Mouse (Mus musculus): Measurements from ENCODE around the gene Hif3a. TPM values are rescaled to one million over a fixed set of nuclear protein-coding genes. Genes with fewer than 3 reads are reported as not detected.

Gene Hif3a
- total and polyA plus RNA-seq, 3 experiments = 8.0 to 37.9 TPM; not detected in 1

GRCm38 (mm10) chr7:17045743-17046142 lies 16.5 kb downstream of the Hif3a start:
- no peak overlapping the region for H3K4me3 ChIP-seq (ENCODE audit: control insufficient read depth in 1 of 2, insufficient read depth in 1 of 2, low read depth in 2 of 2, low read length in 2 of 2)
- no peak overlapping the region for H3K9ac ChIP-seq (ENCODE audit: control insufficient read depth, low read depth, low read length, poor library complexity, severe bottlenecking)
- DNase-seq (ENCODE audit: low read depth, low spot score) = no peak
- no peak overlapping the region for H3K27ac ChIP-seq (ENCODE audit: control insufficient read depth, low read depth, low read length)
- no peak for TF ChIP-seq POLR2AphosphoS5 (IDR thresholded peaks at IDR 0.05; ENCODE audit: borderline replicate concordance, low read depth, low read length)
- no peak for TF ChIP-seq GATA1 (IDR thresholded peaks at IDR 0.05; ENCODE audit: low read depth, low read length)
- H3K79me2 ChIP-seq (ENCODE audit: control insufficient read depth, insufficient read depth, low read length, poor library complexity) = no peaks in the 10 kb centered on the region
- H3K36me3 ChIP-seq (ENCODE audit: control insufficient read depth in 1 of 2, insufficient read depth in 2 of 2, low read length in 2 of 2) = peaks cover 0 to 14% of the 10 kb centered on the region in 2 experiments; a peak in 2 of 4 replicates
- H3K27me3 ChIP-seq (ENCODE audit: control insufficient read depth in 1 of 2, insufficient read depth in 2 of 2, low read length in 2 of 2) = no peaks in the 10 kb centered on the region
- H3K9me3 ChIP-seq (replicated peaks; ENCODE audit: insufficient read depth, low read length) = no peaks in the 10 kb centered on the region
- H3K4me1 ChIP-seq (ENCODE audit: control insufficient read depth in 1 of 2, insufficient read depth in 2 of 2, low read length in 2 of 2) = no peaks in the 10 kb centered on the region; a peak in 1 of 4 replicates

- H3K4me3 ChIP-seq (ENCODE audit: control insufficient read depth in 1 of 2, insufficient read depth in 1 of 2, low read depth in 2 of 2, low read length in 2 of 2) = no peak overlapping the region
- no peaks in the 10 kb centered on the region for H3K79me2 ChIP-seq (ENCODE audit: control insufficient read depth, insufficient read depth, low read length, poor library complexity)
- H3K36me3 ChIP-seq (ENCODE audit: control insufficient read depth in 1 of 2, insufficient read depth in 2 of 2, low read length in 2 of 2) = peaks cover 0 to 12% of the 10 kb centered on the region in 2 experiments; a peak in 2 of 4 replicates
- H3K9ac ChIP-seq (ENCODE audit: control insufficient read depth, low read depth, low read length, poor library complexity, severe bottlenecking) = no peak overlapping the region
- no peaks in the 10 kb centered on the region; a peak in 1 of 4 replicates for H3K4me1 ChIP-seq (ENCODE audit: control insufficient read depth in 1 of 2, insufficient read depth in 2 of 2, low read length in 2 of 2)
- TF ChIP-seq SIN3A (IDR thresholded peaks at IDR 0.05; ENCODE audit: low read length) (no peak), UBTF (IDR thresholded peaks at IDR 0.05; ENCODE audit: borderline replicate concordance, insufficient read depth, low read depth, low read length) (no peak), HCFC1 (IDR thresholded peaks at IDR 0.05; ENCODE audit: low read depth, low read length) (no peak), RAD21 (IDR thresholded peaks at IDR 0.05; ENCODE audit: low read depth, low read length) (no peak), MYB (IDR thresholded peaks at IDR 0.05; ENCODE audit: low read depth, low read length) (no peak), MAZ (IDR thresholded peaks at IDR 0.05; ENCODE audit: low read depth, low read length) (no peak), TAL1 (IDR thresholded peaks at IDR 0.05; ENCODE audit: low read length) (no peak), ZKSCAN1 (IDR thresholded peaks at IDR 0.05; ENCODE audit: low read depth, low read length) (no peak), TBP (IDR thresholded peaks at IDR 0.05; ENCODE audit: low read depth, low read length) (no peak), ZMIZ1 (IDR thresholded peaks at IDR 0.05; ENCODE audit: low read depth, low read length) (no peak)
- H3K27ac ChIP-seq (ENCODE audit: control insufficient read depth, low read depth, low read length) = no peak overlapping the region
- DNase-seq (ENCODE audit: low read depth, low spot score) = no peak
- no peaks in the 10 kb centered on the region for H3K27me3 ChIP-seq (ENCODE audit: control insufficient read depth in 1 of 2, insufficient read depth in 2 of 2, low read length in 2 of 2)
- no peaks in the 10 kb centered on the region for H3K9me3 ChIP-seq (replicated peaks; ENCODE audit: insufficient read depth, low read length)
Measured at GRCm38 (mm10) chr7:17039373-17039772, 22.9 kb downstream of the Hif3a start.

- DNase-seq (ENCODE audit: low read depth, low spot score) = no peak
- Histone ChIP-seq H3K36me3 (ENCODE audit: control insufficient read depth in 1 of 2, insufficient read depth in 2 of 2, low read length in 2 of 2) (peaks cover 0 to 15% of the 10 kb centered on the region in 2 experiments; a peak in 2 of 4 replicates), H3K79me2 (ENCODE audit: control insufficient read depth, insufficient read depth, low read length, poor library complexity) (no peaks in the 10 kb centered on the region), H3K4me3 (ENCODE audit: control insufficient read depth in 1 of 2, insufficient read depth in 1 of 2, low read depth in 2 of 2, low read length in 2 of 2) (no peak overlapping the region), H3K27me3 (ENCODE audit: control insufficient read depth in 1 of 2, insufficient read depth in 2 of 2, low read length in 2 of 2) (no peaks in the 10 kb centered on the region), H3K4me1 (ENCODE audit: control insufficient read depth in 1 of 2, insufficient read depth in 2 of 2, low read length in 2 of 2) (no peaks in the 10 kb centered on the region; a peak in 1 of 4 replicates), H3K27ac (ENCODE audit: control insufficient read depth, low read depth, low read length) (no peak overlapping the region), H3K9ac (ENCODE audit: control insufficient read depth, low read depth, low read length, poor library complexity, severe bottlenecking) (no peak overlapping the region), H3K9me3 (replicated peaks; ENCODE audit: insufficient read depth, low read length) (no peaks in the 10 kb centered on the region)
- TF ChIP-seq ZMIZ1 (IDR thresholded peaks at IDR 0.05; ENCODE audit: low read depth, low read length) (no peak), TAL1 (IDR thresholded peaks at IDR 0.05; ENCODE audit: low read length) (no peak), GATA1 (IDR thresholded peaks at IDR 0.05; ENCODE audit: low read depth, low read length) (no peak), MYC (IDR thresholded peaks at IDR 0.05; ENCODE audit: low read depth, low read length) (no peak), USF1 (IDR thresholded peaks at IDR 0.05; ENCODE audit: low read depth, low read length) (no peak), ZNF384 (IDR thresholded peaks at IDR 0.05; ENCODE audit: low read depth, low read length) (no peak), TBP (IDR thresholded peaks at IDR 0.05; ENCODE audit: low read depth, low read length) (no peak)
Measured at GRCm38 (mm10) chr7:17038018-17038695, 24.1 kb downstream of the Hif3a start.

Data from MEL (cell line).